In the genomic region with DNA sequence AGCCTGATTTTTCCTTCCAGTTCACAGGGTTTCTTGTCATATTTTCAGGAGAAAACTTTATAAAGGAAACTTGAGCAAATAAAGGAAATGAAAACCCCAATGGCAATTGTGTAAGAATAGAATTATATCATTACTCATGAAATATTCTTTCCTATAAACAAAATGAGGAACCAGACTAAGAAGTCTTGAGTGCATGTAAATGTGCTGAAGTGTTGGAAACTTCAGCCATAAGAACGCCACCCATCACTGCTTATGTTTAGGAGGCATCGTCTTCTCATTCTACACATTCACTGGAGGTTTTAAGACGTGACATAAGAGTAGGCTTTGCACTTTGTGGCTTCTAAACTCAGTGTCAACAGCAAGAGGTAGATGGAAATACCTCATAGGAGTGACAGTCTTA, we compare ENCODE assay signal across 18 mouse cellular contexts.
"Had no signal": no experiment of that assay in that cellular context is flagged by ENCODE, and none has a peak within 500 bp of the region (broad histone marks: within the 10 kb centered on the region; RNA-seq: fewer than 3 reads in every experiment).

No protein-coding gene starts in this region.

- H3K4me1 ChIP-seq: kidney, embryonic 15.5 days; limb, embryonic 10.5 days; limb, embryonic 13.5 days; lung, embryonic 15.5 days had no signal

- H3K4me3 ChIP-seq: kidney, embryonic 15.5 days; limb, embryonic 10.5 days; limb, embryonic 13.5 days; lung, embryonic 15.5 days had no signal

- ATAC-seq: liver, postnatal 0 days had no signal

- H3K27ac ChIP-seq: kidney, embryonic 15.5 days; limb, embryonic 10.5 days; limb, embryonic 13.5 days; liver, embryonic 14.5 days; lung, embryonic 15.5 days; stomach, postnatal 0 days had no signal

- DNase-seq: kidney, adult 11 months; kidney, adult 8-10 months; kidney, postnatal 10 days; kidney, postnatal 4 days; liver; liver, postnatal 0 days; lung, postnatal 14 days; lung, postnatal 4 days; midbrain, embryonic 14.5 days; thymus, adult 2 months; thymus, postnatal 14 days; thymus, postnatal 4 days had no signal
